Mouse (Mus musculus): ENCODE results near the gene Trim72.

Gene Trim72

GRCm38 (mm10) chr7:128050739-128051138 lies 47.0 kb downstream of the Trim72 start:
- DNase-seq (ENCODE audit: low read depth, low spot score): no peak

- no peak for DNase-seq (ENCODE audit: low read depth, low spot score)
Measured at GRCm38 (mm10) chr7:128053061-128053460, 49.3 kb downstream of the Trim72 start.

- no peak for DNase-seq (ENCODE audit: low read depth, low spot score)
Measured at GRCm38 (mm10) chr7:128056917-128057444, 53.2 kb downstream of the Trim72 start.

- no peak for DNase-seq (ENCODE audit: low read depth, low spot score)
Measured at GRCm38 (mm10) chr7:128057860-128058259, 54.1 kb downstream of the Trim72 start.

- DNase-seq (ENCODE audit: low read depth, low spot score): no peak
Measured at GRCm38 (mm10) chr7:128058576-128058975, 54.8 kb downstream of the Trim72 start.

GRCm38 (mm10) chr7:128059091-128059490 lies 55.3 kb downstream of the Trim72 start:
- no peak for DNase-seq (ENCODE audit: low read depth, low spot score)

All from R1 (cell line).